Mouse (Mus musculus): ENCODE data around the gene Smad5.

GRCm38 (mm10) chr13:56753192-56753951 lies 50.6 kb downstream of the Smad5 start, which contains the start of gene Gm45623:
- no peak for TF ChIP-seq POLR2A (IDR thresholded peaks at IDR 0.05; ENCODE audit: insufficient read depth, low read depth, low read length)
- TF ChIP-seq CTCF (IDR thresholded peaks at IDR 0.05), result no peak
